Mouse (Mus musculus) liver, postnatal 0 days (tissue): ENCODE measurements around the gene Rasgef1b.

Experiments used
- CTCF ChIP-seq: sonication (generic); IDR thresholded peaks from 2 replicates; pipeline ENCODE4 v1.5.1; 2016; ENCODE audit warnings: antibody characterized with exemption, low read depth
- EP300 ChIP-seq: IDR thresholded peaks from 2 replicates; pipeline ENCODE4 v1.6.1; 2016; ENCODE audit warnings: antibody characterized with exemption, low read depth, mild to moderate bottlenecking

DNA sequence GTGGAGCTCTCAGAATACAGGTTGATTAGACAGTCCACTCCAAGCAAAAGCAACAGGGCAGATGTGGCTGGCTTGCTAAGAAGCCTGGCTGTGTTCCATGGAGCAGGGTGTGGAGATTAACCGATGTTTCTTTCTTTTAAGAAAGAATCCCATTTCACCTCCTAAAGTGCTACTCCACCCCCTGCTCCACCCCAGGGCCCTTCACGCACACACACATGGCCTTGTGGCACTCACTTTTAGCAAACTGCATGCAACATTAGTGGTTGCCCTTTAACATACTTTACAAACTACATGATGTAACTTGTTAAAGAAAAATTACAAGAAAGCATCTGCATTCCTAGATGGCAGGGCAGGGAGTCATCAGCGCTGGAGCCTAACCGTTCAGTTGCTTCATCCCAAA, 378.8 kb downstream of the Rasgef1b start:
- TF ChIP-seq CTCF (no peak), EP300 (no peak)
